Mouse (Mus musculus): ENCODE data around the gene Slc35d2.

Gene Slc35d2

GRCm38 (mm10) chr13:64128858-64129615 lies at the start of gene Slc35d2:
TSS of gene Slc35d2 (minus strand) at chr13:64129368.
- peak; percentile 65 for DNase-seq (ENCODE audit: low read depth)

DNA sequence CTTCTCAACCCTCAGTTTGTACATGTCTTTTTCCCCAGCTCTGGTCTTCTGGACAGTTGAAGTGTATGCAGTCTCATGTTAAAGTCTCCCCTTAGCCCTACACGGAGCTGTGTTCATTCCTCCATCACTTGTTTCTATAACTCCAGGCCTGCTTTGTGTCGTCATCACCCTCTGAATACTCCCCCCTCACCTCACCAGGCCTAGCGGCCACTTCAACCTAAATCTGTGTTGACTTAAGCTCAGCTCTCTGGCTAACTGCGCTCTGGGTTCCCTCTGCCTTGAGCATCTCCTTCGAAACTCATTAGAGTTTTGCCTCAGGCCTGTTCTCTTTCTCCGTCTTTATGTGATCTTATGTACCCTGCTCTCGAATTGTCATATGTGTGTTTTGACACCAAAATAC lies 48.8 kb upstream of the Slc35d2 start:
- no peak for DNase-seq (ENCODE audit: low read depth)

DNA sequence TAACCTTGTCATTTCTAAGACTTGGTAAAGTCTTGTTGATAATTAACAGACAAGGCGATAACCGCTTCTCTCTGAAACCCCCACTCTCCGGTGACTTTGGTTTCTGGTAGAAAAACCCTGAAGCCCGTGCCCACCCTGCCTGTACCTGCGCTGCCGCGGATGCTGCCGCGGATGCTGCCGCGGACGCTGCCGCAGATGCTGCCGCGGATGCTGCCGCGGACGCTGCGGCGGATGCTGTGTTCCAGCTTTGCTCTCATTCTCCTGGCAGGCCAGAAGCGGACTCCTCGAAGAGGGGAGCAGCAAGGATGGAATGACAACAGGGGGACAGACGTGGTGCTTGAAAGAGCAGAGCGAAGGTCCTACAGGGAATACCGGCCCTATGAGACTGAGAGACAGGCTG lies 40.6 kb upstream of the Slc35d2 start:
- no peak for DNase-seq (ENCODE audit: low read depth)

DNA sequence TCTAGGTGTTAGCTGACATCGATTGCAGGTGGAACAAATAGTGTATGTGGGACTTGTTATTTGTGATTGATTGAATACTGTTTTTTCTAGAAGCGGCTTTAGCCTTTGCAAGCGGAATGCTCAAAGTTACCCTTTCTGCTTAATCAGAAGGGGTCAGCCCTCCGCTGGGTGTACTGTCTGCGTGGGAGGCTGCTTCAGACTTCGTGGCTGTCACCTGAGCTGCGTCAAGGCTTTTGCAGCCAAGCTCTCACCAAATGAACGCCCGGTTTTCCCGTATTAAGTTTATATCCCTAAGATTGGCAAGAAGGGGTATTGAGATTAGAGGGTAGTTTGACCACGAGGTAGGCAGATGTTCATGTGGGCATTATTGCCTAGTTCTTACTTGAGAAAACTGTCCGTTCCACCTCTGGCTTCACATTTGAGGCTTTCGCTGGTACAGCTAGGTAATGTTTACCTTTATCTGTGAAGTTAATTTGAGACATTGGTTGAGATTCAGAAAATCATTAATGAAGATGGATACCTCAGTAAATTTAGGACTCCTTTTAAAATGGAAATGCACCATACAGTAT lies 34.1 kb upstream of the Slc35d2 start:
- DNase-seq (ENCODE audit: low read depth) = peak; percentile 25

DNA sequence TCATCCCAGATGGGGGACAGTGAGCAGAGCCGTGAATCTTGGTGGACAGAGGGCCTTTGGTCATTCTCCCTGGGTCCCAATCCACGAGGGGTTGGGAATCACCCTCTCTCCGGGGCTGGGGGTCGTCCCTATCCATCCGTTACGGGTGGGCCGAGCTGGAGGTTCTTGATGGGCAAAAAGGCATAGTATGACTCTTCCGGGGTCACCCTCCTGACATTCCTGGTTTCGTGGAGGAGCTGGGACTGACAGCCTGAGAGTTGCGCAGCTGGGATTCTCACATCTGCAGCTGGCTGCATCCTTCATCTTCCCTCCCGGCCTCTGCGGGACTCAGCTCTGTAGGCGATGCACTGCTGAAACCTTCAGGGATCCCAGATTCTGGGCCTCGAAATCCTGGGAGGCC lies 33.5 kb upstream of the Slc35d2 start:
- DNase-seq (ENCODE audit: low read depth) = peak; percentile 30

DNA sequence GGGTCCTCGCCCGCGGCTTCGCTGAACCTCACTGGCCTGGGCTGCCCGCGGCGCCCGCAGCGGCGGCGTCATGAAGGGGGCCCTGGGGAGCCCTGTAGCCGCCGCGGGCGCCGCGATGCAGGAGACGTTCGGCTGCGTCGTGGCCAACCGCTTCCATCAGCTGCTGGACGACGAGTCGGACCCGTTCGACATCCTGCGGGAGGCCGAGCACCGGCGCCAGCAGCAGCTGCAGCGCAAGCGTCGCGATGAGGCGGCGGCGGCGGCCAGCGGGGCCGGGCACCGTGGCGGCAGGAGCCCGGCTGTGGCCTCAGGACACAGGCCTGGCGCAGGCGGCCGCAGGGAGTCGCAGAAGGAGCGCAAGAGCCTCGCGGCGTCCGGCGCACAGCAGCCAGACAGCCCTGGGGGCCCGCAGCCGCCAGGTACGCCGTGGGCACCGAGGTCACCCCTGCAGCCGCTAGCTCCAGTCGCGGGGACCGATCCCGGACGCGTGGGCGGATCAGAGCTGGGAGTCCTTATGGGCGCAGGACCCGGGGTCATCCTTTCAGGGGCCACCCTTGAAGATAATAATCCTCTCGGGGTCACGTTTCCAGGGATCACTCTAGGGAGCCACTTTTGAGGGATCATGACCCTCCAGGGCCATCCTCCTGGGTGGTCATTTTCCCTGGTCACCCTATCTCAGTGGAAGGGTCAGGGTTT lies 32.9 kb upstream of the Slc35d2 start:
- no peak for DNase-seq (ENCODE audit: low read depth)

- DNase-seq (ENCODE audit: low read depth) = peak; percentile 99
These were observed 32.4 kb upstream of the Slc35d2 start, which contains the start of gene Habp4 for GRCm38 (mm10) chr13:64161548-64161915. TSS of gene Habp4 (plus strand) at chr13:64161824.

DNA sequence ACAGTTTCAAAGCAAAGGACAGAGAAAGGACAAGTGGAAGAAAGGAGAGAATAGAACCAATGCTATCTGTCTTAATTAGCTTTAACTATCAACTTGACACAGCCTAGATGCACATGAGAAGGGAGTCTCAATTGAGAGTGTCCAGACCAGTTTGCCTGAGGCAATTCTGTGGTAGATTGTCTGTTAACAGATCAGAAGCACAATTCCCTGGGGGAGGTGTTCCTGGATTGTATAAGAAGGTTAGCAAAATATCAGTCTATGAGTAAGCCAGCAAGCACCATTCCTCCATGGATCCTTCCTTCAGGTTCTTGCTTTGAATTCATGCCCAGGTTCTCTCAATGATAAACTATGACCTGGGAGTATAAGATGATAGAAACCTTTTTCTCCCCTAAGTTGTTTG lies 27.8 kb upstream of the Slc35d2 start:
- no peak for DNase-seq (ENCODE audit: low read depth)

GRCm38 (mm10) chr13:64155171-64155571 lies 26.0 kb upstream of the Slc35d2 start:
- peak; percentile 23 for DNase-seq (ENCODE audit: low read depth)

DNA sequence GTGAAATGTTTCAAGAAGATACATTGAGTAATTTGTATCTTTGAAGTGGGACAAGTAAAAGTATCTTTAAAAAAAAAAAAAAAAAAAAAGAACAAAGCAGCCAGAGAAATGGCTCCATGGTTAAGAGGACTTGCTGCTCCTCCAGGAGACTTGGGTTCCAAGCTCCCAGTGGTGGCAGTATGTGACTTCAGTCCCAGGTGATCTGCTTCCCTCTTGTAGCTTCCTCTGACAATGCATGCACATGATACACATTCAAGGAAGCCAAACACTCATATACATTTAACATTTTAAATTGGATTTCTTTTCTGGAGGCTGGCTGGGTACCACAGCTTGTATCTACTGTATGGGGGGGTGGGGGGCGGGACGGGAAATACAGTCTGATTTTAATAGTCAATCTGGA lies 25.5 kb upstream of the Slc35d2 start:
- DNase-seq (ENCODE audit: low read depth) = peak; percentile 16

- peak; percentile 51 for DNase-seq (ENCODE audit: low read depth)
These were observed 24.6 kb upstream of the Slc35d2 start for GRCm38 (mm10) chr13:64153751-64154267.

GRCm38 (mm10) chr13:64153083-64153682 lies 24.0 kb upstream of the Slc35d2 start, which contains the start of gene Zfp367:
TSS of gene Zfp367 (minus strand) at chr13:64153202.
- peak; percentile 98 for DNase-seq (ENCODE audit: low read depth)

DNA sequence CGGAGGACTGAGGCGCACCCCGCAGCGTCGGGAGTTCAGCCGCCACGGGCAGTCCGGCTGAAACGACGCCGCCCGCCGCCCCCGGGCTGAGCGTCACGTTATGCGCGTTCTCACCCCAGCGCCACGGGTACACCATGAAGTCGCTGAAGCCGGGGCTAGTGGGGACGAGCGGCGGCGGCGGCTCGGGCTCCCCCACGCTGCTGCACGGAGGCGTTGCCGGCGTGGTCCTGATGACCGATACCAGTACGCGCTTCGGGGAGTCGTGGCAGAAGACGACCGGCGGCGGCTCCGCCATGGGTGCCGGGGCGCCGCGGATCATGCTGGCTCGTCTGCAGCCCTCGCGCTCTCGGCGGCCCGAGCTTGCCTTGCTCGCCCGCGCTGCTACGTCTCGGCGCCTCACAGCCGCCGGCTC lies 23.5 kb upstream of the Slc35d2 start:
- DNase-seq (ENCODE audit: low read depth) = no peak

- DNase-seq (ENCODE audit: low read depth) = peak; percentile 73
These were observed 23.1 kb upstream of the Slc35d2 start for GRCm38 (mm10) chr13:64152241-64152669.

GRCm38 (mm10) chr13:64150121-64150520 lies 21.0 kb upstream of the Slc35d2 start:
- no peak for DNase-seq (ENCODE audit: low read depth)

GRCm38 (mm10) chr13:64129616-64130375 lies 628 bp upstream of the Slc35d2 start:
- peak; percentile 65 for DNase-seq (ENCODE audit: low read depth)

DNA sequence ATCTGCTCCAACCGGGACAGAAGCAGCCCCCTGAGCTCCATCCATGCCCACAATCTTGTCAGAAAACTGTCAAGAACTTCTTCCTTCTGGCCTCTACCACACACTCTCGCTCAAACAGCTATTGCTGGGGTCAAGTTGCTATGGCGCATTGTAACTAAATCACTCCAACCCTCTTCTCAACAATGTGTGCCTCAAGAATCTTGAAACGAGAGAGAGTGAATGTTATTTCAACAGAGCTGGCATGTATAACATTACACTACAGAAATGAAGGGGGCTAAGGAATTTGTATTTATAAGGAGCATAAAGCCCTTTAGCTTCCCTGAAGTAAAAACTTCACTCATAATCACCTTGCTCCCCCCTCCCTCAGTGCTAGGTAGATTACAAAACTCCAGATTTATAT lies 2.9 kb downstream of the Slc35d2 start:
- no peak for DNase-seq (ENCODE audit: low read depth)

DNA sequence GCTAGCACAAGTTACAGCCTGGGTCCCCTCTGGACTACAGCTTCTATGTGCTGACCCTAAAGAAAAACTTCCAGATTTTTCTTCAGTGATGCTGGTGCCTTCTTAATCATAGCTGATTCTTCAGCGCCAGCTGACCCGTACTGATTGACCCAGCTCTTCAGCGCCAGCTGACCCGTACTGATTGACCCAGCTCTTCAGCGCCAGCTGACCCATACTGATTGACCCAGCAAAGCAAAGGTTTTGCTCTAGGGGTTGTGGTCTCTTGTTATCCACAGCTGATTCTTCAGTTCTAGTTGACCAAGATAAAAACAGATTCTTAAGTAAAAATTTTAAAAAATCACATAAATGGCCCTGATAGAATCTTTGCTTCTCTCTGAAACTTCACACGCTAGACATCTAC lies 4.3 kb downstream of the Slc35d2 start:
- DNase-seq (ENCODE audit: low read depth) = no peak

GRCm38 (mm10) chr13:64123491-64124188 lies 5.5 kb downstream of the Slc35d2 start:
- DNase-seq (ENCODE audit: low read depth) = no peak

- no peak for DNase-seq (ENCODE audit: low read depth)
These were observed 8.4 kb downstream of the Slc35d2 start for GRCm38 (mm10) chr13:64120760-64121159.

DNA sequence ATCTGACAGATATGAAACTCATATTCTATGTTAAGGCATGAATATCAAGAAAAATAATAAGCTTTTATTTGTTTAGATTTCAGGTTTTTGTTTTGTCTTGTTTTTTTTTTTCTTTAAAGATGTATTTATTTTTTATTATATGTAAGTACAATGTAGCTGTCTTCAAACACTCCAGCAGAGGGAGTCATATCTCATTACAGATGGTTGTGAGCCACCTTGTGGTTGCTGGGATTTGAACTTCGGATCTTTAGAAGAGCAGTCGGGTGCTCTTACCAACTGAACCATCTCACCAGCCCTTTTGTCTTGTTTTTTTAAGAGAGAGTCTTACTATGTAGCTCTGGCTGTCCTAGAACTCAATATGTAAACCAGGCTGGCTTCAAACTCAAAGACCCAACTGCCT lies 11.7 kb downstream of the Slc35d2 start:
- DNase-seq (ENCODE audit: low read depth) = peak; percentile 44

All from naive thymus-derived CD4-positive, alpha-beta T cell, adult 2 months (primary cell).